Mouse (Mus musculus) CD4-positive naive resting alpha-beta T cell, adult 76 days (primary cell): ENCODE data around the gene Gm16513. TPM values are rescaled to one million over a fixed set of nuclear protein-coding genes. Genes with fewer than 3 reads are reported as not detected.

Source experiments
- total RNA-seq: library from RNA; stranded (reverse); gene quantifications from one replicate; pipeline ENCODE4 v1.2.4, GENCODE M21; 2023

Gene Gm16513
- total RNA-seq = not detected

GRCm38 (mm10) chr5:95182324-95182723 is at the start of gene Gm16513:
Gm16513 (plus strand) TSS chr5:95182624.

Other genes starting within 250 kb of the Gm16513 start
- not detected for gene Gm6367, start 194.0 kb upstream of the Gm16513 start, total RNA-seq
- not detected for gene Gm7942, start 75.7 kb upstream of the Gm16513 start, total RNA-seq
- not detected for gene Gm10424, start 90.1 kb downstream of the Gm16513 start, total RNA-seq
- not detected for gene Gm3259, start 123.3 kb downstream of the Gm16513 start, total RNA-seq